Mouse (Mus musculus): ENCODE results near the gene Afg1l.

The Afg1l gene

DNA sequence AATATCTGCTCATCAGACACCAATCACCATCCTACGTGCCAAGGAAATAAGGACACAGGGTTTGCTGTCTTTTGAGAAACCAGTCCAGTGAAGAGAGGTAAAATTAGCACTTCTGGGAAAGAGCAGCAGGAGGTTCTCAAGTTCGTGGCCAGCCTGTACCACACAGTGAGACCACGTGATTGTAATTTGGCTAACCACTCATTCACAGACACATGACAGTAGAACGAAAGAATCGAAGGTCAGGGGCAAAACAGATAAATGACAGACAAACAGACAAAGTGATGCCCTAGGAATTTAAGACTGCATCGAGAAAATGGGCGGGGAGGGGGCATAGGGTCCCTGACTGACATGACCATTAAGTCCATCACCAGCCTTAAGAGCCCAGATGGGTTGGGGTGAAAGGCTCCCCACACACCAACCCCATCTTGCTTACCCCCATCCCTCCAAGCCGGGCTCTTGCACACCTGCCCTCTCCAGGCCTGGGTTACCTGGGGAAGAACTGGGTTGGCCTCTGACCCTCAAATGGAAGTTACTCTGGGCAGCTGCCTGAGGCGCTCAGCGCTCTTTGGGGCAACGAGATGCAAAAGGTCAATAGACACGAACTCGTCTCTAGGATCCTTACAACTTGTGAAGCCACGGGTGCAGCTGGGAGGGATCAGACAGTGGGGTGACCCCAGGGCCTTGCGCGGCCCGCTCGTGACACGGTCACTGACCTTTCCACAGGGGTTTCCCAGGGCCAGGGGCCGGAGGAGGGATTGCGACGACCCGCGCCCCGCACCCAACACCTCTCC lies 620 bp downstream of the Afg1l start:
- DNase-seq (ENCODE audit: low spot score in 2 of 2), result no peak

- DNase-seq (ENCODE audit: low spot score in 2 of 2), result no peak
Observed at GRCm38 (mm10) chr10:42476774-42477475, 1.4 kb downstream of the Afg1l start.

DNA sequence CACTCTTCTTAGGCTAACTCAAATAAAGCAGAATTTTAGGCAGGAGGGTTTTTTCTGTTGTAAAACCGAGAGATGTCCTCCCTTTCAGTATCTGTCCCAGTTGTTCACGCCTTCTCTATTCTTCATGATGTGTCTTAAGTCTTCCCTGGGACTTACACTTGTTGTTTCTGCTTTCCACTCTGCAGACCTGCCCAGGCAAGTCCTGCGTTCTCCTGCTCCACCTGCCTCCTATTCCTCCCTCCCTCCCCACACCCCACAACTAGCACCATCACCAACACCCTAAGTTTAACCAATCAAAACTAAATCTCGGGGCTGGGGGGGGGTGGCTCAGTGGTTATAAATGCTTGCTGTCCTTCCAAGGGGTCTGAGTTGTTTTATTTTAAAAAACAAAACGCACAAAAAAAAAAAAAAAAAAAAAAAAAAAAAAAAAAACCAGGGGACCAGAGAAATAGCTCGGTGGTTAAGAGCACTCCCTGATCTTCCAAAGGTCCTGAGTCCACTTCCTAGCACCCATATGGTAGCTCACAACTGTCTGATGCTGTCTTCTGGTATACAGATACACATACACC lies 3.3 kb downstream of the Afg1l start:
- DNase-seq (ENCODE audit: low spot score in 2 of 2), result no peak

DNA sequence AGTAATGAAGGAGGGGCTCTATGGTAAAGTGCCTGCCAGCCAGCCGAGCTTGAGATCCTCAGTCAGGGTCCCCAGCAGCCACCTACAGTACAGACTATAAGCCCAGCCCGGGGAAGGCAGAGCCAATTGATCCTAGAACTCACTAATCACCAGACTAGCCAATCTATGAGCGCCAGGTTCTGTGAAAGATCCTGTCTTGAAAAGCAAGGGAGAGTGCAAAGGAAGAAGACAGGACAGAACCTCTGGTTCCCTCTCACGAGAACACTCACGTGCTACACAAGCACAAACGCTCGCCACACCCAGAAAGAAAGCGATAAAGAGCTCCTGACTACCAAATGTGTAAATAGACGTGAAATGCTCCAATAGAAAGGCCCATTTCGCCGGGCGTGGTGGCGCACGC lies 13.6 kb downstream of the Afg1l start:
- no peak for DNase-seq (ENCODE audit: low spot score in 2 of 2)

- no peak for DNase-seq (ENCODE audit: low spot score in 2 of 2)
Observed at GRCm38 (mm10) chr10:42464224-42464623, 14.1 kb downstream of the Afg1l start.

GRCm38 (mm10) chr10:42457557-42458191 lies 20.7 kb downstream of the Afg1l start:
- no peak for DNase-seq (ENCODE audit: low spot score in 2 of 2)

DNA sequence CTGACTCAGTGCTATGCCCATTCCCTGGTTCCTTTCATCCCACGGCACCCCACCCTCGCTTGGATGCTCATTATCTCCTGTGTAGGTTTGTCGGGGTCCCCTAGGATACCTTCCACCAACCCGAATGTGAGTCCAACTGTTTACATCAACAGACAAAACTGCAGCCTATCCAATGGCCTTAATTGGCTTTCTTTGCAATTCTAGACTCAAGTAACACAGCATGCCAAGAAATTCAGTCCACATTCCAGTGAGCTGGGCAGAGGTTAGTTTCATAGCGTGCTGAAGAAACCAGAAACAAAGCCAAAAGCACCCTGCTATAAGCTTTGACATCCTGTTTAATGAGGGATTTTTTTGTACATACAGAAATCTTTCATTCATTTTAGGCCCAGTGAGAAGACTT lies 22.4 kb downstream of the Afg1l start:
- DNase-seq (ENCODE audit: low spot score in 2 of 2), result no peak

DNA sequence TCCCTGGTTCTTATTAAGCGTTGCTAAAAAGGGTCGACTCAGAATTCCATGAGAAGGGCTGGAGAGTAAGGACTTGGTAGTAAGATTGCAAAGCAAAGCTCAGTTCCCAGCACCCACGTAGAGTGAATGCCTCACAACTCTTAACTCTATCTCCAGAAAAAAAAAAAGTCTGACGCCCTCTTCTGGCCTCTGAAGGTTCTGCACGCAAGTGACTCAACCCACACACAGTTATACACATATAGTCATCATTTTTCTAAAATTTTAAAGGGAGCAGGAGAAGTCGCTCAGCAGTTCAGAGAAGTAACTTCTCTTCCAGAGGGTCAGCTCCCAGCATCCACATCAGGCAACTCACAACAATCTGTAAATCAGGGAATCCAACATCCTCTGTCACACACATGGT lies 23.7 kb downstream of the Afg1l start:
- no peak for DNase-seq (ENCODE audit: low spot score in 2 of 2)

DNA sequence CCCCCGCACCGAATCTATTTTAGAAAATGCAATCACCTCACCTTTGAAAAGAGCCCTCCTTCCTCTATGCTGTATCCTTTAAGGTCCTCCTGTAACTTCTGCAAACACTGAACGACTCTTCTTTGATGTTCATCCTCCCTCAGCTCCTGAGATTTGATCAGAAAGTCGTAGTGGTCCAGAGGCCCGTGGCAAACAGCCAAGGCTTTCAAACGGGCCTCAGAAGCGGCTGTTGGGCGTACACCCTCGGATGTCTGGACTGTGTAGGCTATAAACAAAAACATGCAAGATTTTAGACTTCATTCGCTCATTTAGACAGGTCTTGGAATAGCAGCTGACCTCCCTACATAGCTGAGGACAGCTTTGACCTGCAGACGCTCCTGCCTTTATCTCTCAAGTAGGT lies 24.1 kb downstream of the Afg1l start:
- DNase-seq (ENCODE audit: low spot score in 2 of 2), result no peak

GRCm38 (mm10) chr10:42449672-42450071 lies 28.7 kb downstream of the Afg1l start:
- DNase-seq (ENCODE audit: low spot score in 2 of 2), result no peak

DNA sequence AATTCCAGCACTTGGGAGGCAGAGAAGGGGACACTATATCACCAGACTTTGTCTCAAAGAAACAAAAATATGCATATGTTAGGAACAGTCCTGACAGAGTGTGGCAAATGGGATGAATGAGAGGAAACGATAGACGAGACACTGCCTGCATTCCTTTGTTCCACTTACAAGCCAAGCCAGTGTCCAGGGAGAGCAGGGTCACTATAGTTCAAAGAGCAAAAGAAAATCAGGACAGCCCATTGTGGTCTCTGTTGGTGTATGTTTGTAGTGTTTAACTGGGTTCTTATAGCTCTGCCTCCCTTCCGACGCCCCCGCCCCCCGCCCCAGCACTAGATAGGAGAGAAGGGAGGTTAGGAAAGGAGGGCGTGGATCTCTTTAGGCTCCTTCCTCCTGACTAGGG lies 30.0 kb downstream of the Afg1l start:
- no peak for DNase-seq (ENCODE audit: low spot score in 2 of 2)

- DNase-seq (ENCODE audit: low spot score in 2 of 2), result no peak
Observed at GRCm38 (mm10) chr10:42446145-42446544, 32.2 kb downstream of the Afg1l start.

DNA sequence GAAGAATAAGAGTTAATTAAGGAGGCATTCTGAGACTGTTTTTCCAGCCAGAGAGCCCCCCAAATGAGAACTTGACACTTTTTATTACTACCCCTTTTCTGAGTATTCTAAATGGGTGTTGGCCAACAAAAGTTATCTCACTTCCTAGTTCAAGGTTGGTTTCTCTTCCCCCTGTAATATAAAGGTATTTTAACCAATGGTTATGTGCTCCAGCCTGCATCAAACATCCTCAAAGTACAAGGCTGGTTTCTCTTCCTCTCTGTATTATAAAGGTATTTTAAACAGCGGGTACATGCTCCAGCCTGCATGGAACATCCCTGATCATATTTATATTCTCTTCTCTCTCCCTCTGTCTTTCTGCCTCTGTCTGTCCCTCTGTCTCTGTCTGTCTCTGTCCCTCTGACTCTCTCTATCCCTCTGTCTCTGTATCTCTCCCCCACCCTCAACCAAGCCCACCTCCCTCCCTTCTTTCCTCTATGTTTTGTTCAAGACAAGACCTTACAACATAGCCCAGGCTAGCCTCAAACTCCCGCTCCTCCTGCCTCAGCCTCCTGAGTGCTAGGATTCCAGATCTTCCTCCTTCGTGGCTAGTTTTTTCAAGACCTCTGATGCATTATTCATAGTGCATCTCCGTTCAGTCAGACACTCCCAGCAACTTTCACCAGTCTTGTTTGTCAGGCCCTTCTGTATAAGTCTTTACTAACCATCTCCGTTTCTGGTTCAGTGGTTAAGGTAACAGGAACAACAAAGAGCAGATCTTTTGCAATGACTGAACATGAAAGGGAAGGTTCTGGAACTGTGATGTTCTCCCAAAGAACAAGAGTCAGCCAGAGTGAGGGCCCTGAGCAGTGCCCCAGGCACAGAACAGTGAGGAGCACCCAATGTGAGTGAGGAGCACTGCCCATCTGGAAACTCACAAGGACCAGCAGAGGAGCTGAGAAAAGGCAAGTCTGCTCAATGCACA lies 41.2 kb downstream of the Afg1l start:
- DNase-seq (ENCODE audit: low spot score in 2 of 2), result no peak

GRCm38 (mm10) chr10:42417530-42418174 lies 60.7 kb downstream of the Afg1l start:
- DNase-seq (ENCODE audit: low spot score in 2 of 2), result no peak

- no peak for DNase-seq (ENCODE audit: low spot score in 2 of 2)
Observed at GRCm38 (mm10) chr10:42415821-42416470, 62.4 kb downstream of the Afg1l start.

DNA sequence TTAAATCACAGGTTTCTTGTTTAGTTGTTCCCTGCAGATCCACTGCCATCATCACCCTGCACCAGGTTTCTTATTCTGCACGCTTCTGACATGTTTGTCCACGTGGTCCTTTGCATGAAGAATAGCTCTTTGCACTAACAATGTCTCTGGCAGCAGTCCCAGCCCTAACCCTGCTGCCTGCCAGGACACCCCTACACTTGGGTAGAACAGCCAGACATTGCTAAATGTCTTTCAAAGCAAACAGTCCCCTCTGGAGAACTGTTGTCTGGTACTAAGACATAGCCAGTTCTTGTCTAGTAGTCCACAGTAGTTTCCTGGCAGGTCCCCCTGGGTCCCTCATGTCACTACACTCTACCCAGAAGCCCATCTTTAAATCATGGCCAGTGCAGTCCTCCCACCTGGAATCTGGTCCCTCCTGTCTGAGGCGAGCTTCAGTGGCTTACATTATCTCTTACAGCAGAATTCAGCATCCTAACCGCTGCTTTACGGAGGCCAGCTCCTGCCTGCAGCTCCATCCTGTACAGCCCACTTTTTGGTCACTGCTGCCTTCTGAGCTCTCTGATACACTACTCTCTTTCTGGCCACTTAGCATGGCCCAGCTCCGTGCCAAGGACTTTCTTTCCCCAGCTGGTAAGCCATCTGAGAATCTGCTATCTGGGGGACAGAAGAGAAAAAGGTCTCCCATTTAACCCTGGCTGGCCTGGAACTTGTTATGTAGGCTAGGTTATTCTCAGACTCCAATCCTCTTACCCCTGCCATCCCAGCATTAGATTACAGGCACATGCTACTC lies 67.4 kb downstream of the Afg1l start:
- no peak for DNase-seq (ENCODE audit: low spot score in 2 of 2)

GRCm38 (mm10) chr10:42390436-42390835 lies 87.9 kb downstream of the Afg1l start:
- no peak for DNase-seq (ENCODE audit: low spot score in 2 of 2)

DNA sequence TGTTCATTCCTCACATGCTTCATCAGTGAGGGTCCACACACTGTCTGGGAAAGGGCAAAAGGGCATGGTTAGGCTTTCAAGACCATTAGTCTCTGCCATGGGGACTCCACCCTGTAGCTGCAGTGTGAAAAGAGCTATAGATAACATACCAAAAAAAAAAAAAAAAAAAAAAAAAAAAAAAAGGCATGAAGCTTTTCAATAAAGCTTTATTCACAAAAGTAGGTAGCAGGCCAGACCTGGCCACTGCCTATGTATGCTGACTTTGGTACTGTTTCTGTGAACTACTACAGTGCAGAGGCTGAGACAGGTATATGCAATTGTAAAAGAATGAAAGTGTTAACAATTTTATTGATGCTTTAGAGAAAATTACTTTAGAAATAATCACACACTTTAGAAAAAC lies 90.2 kb downstream of the Afg1l start:
- no peak for DNase-seq (ENCODE audit: low spot score in 2 of 2)

GRCm38 (mm10) chr10:42384946-42385644 lies 93.3 kb downstream of the Afg1l start:
- DNase-seq (ENCODE audit: low spot score in 2 of 2), result no peak

Measured in frontal cortex, postnatal 25 days (tissue).